Mouse (Mus musculus): ENCODE data around the gene Ccdc146. TPM values are rescaled to one million over a fixed set of nuclear protein-coding genes. Genes with fewer than 3 reads are reported as not detected.
A peak's percentile ranks its signal among the peaks of the same experiment; 100 is the strongest.
"Not testable (repeated sequence)": the region's sequence is repeated elsewhere in the genome, so short reads cannot be mapped to it uniquely, and the experiment has no call there.

Ccdc146 gene
- polyA plus RNA-seq, 1 experiment from 2014 or later, result not detected

DNA sequence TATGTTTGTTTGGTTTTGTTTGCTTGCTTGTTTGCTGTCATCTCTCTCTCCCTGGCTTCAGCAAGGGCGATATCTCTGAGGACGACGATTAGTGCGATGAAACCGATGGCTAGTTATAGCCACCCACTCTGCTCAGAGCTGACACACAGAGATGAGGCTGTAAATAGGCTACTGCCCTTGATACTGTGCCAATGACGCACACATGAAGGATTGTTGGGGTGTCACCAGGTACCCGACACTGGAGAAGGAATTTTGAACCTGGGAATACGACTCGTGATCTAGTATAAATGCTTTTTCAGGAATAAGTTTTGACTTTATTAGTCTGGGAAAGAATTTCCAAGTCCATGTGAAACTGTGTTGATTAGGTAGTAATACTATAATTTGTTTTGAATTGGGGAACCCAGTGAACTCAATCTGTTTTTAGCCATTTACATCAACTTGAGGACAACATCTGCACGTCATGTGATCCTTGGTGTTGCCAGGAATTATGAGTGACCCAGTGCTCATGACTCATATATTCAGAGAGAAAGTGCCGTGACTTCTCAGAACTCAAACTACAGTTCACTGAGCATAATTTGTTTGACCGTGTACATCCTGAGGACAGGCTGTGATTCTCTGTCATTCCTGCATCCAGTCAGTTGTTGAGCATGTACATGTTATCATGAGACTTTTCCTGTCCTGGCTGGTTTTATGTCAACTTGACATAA is 141.0 kb downstream of the Ccdc146 start:
- Histone ChIP-seq H3K9ac (ENCODE audit: low read length) (no peak overlapping the region), H3K27me3 (ENCODE audit: control insufficient read depth, insufficient read depth, low read length) (no peaks in the 10 kb centered on the region), H3K36me3 (ENCODE audit: control insufficient read depth, insufficient read depth, low read length) (no peaks in the 10 kb centered on the region), H3K4me3 (ENCODE audit: low read depth, low read length) (no peak overlapping the region), H3K4me2 (no peak overlapping the region), H3K9me3 (ENCODE audit: control insufficient read depth, low read length) (no peaks in the 10 kb centered on the region), H3K4me1 (ENCODE audit: control insufficient read depth, insufficient read depth, low read length) (no peaks in the 10 kb centered on the region), H3K27ac (ENCODE audit: low read depth, low read length) (no peak overlapping the region)
- ATAC-seq (ENCODE audit: low FRiP score) (no peak), DNase-seq (ENCODE audit: low spot score, missing footprints) (peak; percentile 10)
- WGBS, result 91% methylated on average over 12 of the region's 12 CpGs

DNA sequence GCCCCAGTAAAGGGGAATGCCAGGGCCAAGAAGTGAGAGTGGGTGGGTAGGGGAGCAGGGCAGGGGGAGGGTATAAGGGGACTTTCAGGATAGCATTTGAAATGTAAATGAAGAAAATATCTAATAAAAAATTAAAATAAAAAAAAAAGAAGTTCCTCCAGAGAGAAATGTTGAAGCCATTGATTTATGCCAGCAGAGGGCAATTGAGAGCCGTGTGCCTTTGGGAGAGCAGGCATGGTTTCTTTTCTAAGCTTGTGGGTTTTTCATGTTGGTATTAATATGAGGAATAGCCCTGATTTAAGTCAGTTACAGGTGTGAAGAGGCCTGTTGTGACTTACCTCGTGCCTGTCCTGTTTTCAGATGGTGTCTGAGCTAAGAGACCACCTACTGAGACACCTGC is 146.8 kb downstream of the Ccdc146 start:
- not testable (repeated sequence) for H3K9ac ChIP-seq (ENCODE audit: low read length); H3K36me3 ChIP-seq (ENCODE audit: control insufficient read depth, insufficient read depth, low read length); H3K4me2 ChIP-seq; H3K9me3 ChIP-seq (ENCODE audit: control insufficient read depth, low read length); H3K4me1 ChIP-seq (ENCODE audit: control insufficient read depth, insufficient read depth, low read length); H3K4me3 ChIP-seq (ENCODE audit: low read depth, low read length); ATAC-seq (ENCODE audit: low FRiP score); H3K27me3 ChIP-seq (ENCODE audit: control insufficient read depth, insufficient read depth, low read length); H3K27ac ChIP-seq (ENCODE audit: low read depth, low read length)
- DNase-seq (ENCODE audit: low spot score, missing footprints), result peak; percentile 41
- 56% methylated on average over 2 of the region's 2 CpGs for WGBS

GRCm38 (mm10) chr5:21271386-21272354 is 152.8 kb downstream of the Ccdc146 start:
- 40% methylated on average over 9 of the region's 9 CpGs for WGBS
- Histone ChIP-seq H3K27ac (ENCODE audit: low read depth, low read length) (no peak overlapping the region), H3K4me2 (no peak overlapping the region), H3K4me1 (ENCODE audit: control insufficient read depth, insufficient read depth, low read length) (no peaks in the 10 kb centered on the region; the same call in 1 of the 2 replicates), H3K27me3 (ENCODE audit: control insufficient read depth, insufficient read depth, low read length) (no peaks in the 10 kb centered on the region), H3K4me3 (ENCODE audit: low read depth, low read length) (no peak overlapping the region), H3K9me3 (ENCODE audit: control insufficient read depth, low read length) (no peaks in the 10 kb centered on the region), H3K9ac (ENCODE audit: low read length) (no peak overlapping the region), H3K36me3 (ENCODE audit: control insufficient read depth, insufficient read depth, low read length) (no peaks in the 10 kb centered on the region)
- ATAC-seq (ENCODE audit: low FRiP score), result peak; percentile 85
- DNase-seq (ENCODE audit: low spot score, missing footprints), result peak; percentile 88

GRCm38 (mm10) chr5:21270756-21271155 is 153.7 kb downstream of the Ccdc146 start:
- H3K36me3 ChIP-seq (ENCODE audit: control insufficient read depth, insufficient read depth, low read length), result no peaks in the 10 kb centered on the region
- no peak for DNase-seq (ENCODE audit: low spot score, missing footprints)
- H3K27ac ChIP-seq (ENCODE audit: low read depth, low read length), result no peak overlapping the region
- no peak overlapping the region for H3K9ac ChIP-seq (ENCODE audit: low read length)
- no peaks in the 10 kb centered on the region for H3K9me3 ChIP-seq (ENCODE audit: control insufficient read depth, low read length)
- no peak overlapping the region for H3K4me2 ChIP-seq
- ATAC-seq (ENCODE audit: low FRiP score), result no peak
- 89% methylated on average over 4 of the region's 4 CpGs for WGBS
- H3K4me1 ChIP-seq (ENCODE audit: control insufficient read depth, insufficient read depth, low read length), result no peaks in the 10 kb centered on the region; the same call in 1 of the 2 replicates
- no peak overlapping the region for H3K4me3 ChIP-seq (ENCODE audit: low read depth, low read length)
- H3K27me3 ChIP-seq (ENCODE audit: control insufficient read depth, insufficient read depth, low read length), result no peaks in the 10 kb centered on the region

GRCm38 (mm10) chr5:21269446-21269845 is 155.0 kb downstream of the Ccdc146 start:
- H3K27ac ChIP-seq (ENCODE audit: low read depth, low read length), result no peak overlapping the region
- no peaks in the 10 kb centered on the region for H3K36me3 ChIP-seq (ENCODE audit: control insufficient read depth, insufficient read depth, low read length)
- H3K4me1 ChIP-seq (ENCODE audit: control insufficient read depth, insufficient read depth, low read length), result peaks cover under 1% of the 10 kb centered on the region; the same call in 1 of the 2 replicates
- H3K4me2 ChIP-seq, result no peak overlapping the region
- no peak overlapping the region for H3K9ac ChIP-seq (ENCODE audit: low read length)
- no peak for DNase-seq (ENCODE audit: low spot score, missing footprints)
- no peaks in the 10 kb centered on the region for H3K27me3 ChIP-seq (ENCODE audit: control insufficient read depth, insufficient read depth, low read length)
- ATAC-seq (ENCODE audit: low FRiP score), result no peak
- WGBS, result 83% methylated on average over 5 of the region's 5 CpGs
- no peaks in the 10 kb centered on the region for H3K9me3 ChIP-seq (ENCODE audit: control insufficient read depth, low read length)
- H3K4me3 ChIP-seq (ENCODE audit: low read depth, low read length), result no peak overlapping the region

GRCm38 (mm10) chr5:21267090-21267489 is 157.4 kb downstream of the Ccdc146 start:
- Histone ChIP-seq H3K4me3 (ENCODE audit: low read depth, low read length) (no peak overlapping the region), H3K27me3 (ENCODE audit: control insufficient read depth, insufficient read depth, low read length) (no peaks in the 10 kb centered on the region), H3K27ac (ENCODE audit: low read depth, low read length) (no peak overlapping the region), H3K36me3 (ENCODE audit: control insufficient read depth, insufficient read depth, low read length) (no peaks in the 10 kb centered on the region), H3K4me1 (ENCODE audit: control insufficient read depth, insufficient read depth, low read length) (peaks cover 11% of the 10 kb centered on the region), H3K9ac (ENCODE audit: low read length) (no peak overlapping the region), H3K9me3 (ENCODE audit: control insufficient read depth, low read length) (no peaks in the 10 kb centered on the region), H3K4me2 (no peak overlapping the region)
- DNase-seq (ENCODE audit: low spot score, missing footprints) (no peak), ATAC-seq (ENCODE audit: low FRiP score) (no peak)
- 79% methylated on average over 2 of the region's 2 CpGs for WGBS

- Histone ChIP-seq H3K4me3 (ENCODE audit: low read depth, low read length) (no peak overlapping the region), H3K4me2 (no peak overlapping the region), H3K27ac (ENCODE audit: low read depth, low read length) (no peak overlapping the region), H3K4me1 (ENCODE audit: control insufficient read depth, insufficient read depth, low read length) (peaks cover 14% of the 10 kb centered on the region), H3K9ac (ENCODE audit: low read length) (no peak overlapping the region), H3K36me3 (ENCODE audit: control insufficient read depth, insufficient read depth, low read length) (no peaks in the 10 kb centered on the region), H3K9me3 (ENCODE audit: control insufficient read depth, low read length) (no peaks in the 10 kb centered on the region), H3K27me3 (ENCODE audit: control insufficient read depth, insufficient read depth, low read length) (no peaks in the 10 kb centered on the region)
- peak; percentile 22; the same call in 1 of the 2 replicates for ATAC-seq (ENCODE audit: low FRiP score)
- DNase-seq (ENCODE audit: low spot score, missing footprints), result peak; percentile 99
- 34% methylated on average over 4 of the region's 4 CpGs for WGBS
These were observed 159.4 kb downstream of the Ccdc146 start for GRCm38 (mm10) chr5:21265049-21265448.

- no peak overlapping the region for H3K4me2 ChIP-seq
- peak overlapping the region; percentile 92 for H3K27ac ChIP-seq (ENCODE audit: low read depth, low read length)
- 92% methylated on average over 8 of the region's 8 CpGs for WGBS
- H3K36me3 ChIP-seq (ENCODE audit: control insufficient read depth, insufficient read depth, low read length), result no peaks in the 10 kb centered on the region
- H3K9me3 ChIP-seq (ENCODE audit: control insufficient read depth, low read length), result no peaks in the 10 kb centered on the region
- DNase-seq (ENCODE audit: low spot score, missing footprints) (peak; percentile 84), ATAC-seq (ENCODE audit: low FRiP score) (peak; percentile 56)
- H3K27me3 ChIP-seq (ENCODE audit: control insufficient read depth, insufficient read depth, low read length), result no peaks in the 10 kb centered on the region
- peaks cover 14% of the 10 kb centered on the region for H3K4me1 ChIP-seq (ENCODE audit: control insufficient read depth, insufficient read depth, low read length)
- H3K9ac ChIP-seq (ENCODE audit: low read length), result no peak overlapping the region
- no peak overlapping the region for H3K4me3 ChIP-seq (ENCODE audit: low read depth, low read length)
These were observed 160.0 kb downstream of the Ccdc146 start for GRCm38 (mm10) chr5:21264352-21265021.
